Mouse (Mus musculus): Measurements from ENCODE around the gene Polg2. TPM values are rescaled to one million over a fixed set of nuclear protein-coding genes. Genes with fewer than 3 reads are reported as not detected.

Gene Polg2
- polyA plus RNA-seq, 1 experiment from 2014 or later, result 12.9 TPM

DNA sequence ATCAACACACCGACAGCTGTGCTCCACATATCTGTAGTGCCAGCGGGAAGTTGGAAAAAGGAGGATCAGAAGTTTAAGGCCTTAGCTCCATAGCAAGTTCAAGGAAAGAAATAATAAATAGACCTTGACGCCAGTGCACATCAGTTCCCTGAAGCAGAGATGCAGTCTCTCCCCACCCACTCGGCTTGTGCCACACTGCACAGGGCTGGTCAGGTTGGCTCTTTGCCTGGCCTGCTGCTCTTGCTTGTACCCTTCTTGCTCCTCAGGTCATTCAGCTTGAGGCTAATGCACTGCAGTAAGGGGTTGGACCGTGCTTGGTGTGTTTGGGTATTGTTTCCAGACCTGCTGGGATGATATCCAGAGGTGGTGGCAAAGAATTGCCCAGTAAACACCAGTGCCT is 18.8 kb downstream of the Polg2 start:
- 92% methylated on average over 5 of the region's 5 CpGs for WGBS
- H3K9me3 ChIP-seq (ENCODE audit: control insufficient read depth), result no peaks in the 10 kb centered on the region
- H3K36me3 ChIP-seq (ENCODE audit: control insufficient read depth, insufficient read depth), result no peaks in the 10 kb centered on the region
- no peak overlapping the region for H3K4me3 ChIP-seq (ENCODE audit: low read depth, low read length)
- no peak for ATAC-seq
- H3K4me1 ChIP-seq (replicated peaks; ENCODE audit: control insufficient read depth, insufficient read depth, low read length), result peaks cover 8% of the 10 kb centered on the region; the same call in 1 of the 2 replicates
- TF ChIP-seq CTCF (IDR thresholded peaks at IDR 0.05; ENCODE audit: low read depth), result no peak
- no peak overlapping the region for H3K4me2 ChIP-seq (replicated peaks; ENCODE audit: low read depth)
- H3K27me3 ChIP-seq (replicated peaks; ENCODE audit: control insufficient read depth, insufficient read depth, low read length), result no peaks in the 10 kb centered on the region
- no peak overlapping the region for H3K27ac ChIP-seq (ENCODE audit: low read depth, low read length)
- no peak overlapping the region for H3K9ac ChIP-seq (ENCODE audit: low read depth, low read length)

DNA sequence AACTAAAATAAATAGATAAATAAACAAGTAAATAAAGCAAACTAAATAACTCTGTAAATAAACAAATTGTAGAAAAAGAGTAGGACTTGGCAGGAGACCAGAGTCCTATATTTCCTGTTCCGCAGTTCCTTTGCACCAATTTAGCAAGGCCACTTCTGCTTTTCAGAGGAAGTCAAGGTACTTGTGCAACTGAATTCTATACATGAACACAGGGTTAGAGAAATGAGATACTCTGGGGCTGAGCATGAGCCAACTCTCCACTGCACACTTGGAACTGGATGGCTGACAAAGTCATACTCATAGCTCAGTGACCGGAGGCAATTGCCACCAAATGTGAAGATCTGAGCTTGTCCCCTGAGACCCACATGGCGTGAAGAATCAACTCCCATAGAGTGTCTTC is 20.3 kb downstream of the Polg2 start:
- Histone ChIP-seq H3K9ac (ENCODE audit: low read depth, low read length) (no peak overlapping the region), H3K9me3 (ENCODE audit: control insufficient read depth) (no peaks in the 10 kb centered on the region), H3K4me1 (replicated peaks; ENCODE audit: control insufficient read depth, insufficient read depth, low read length) (peaks cover 8% of the 10 kb centered on the region; the same call in 1 of the 2 replicates), H3K27me3 (replicated peaks; ENCODE audit: control insufficient read depth, insufficient read depth, low read length) (no peaks in the 10 kb centered on the region), H3K27ac (ENCODE audit: low read depth, low read length) (no peak overlapping the region), H3K4me2 (replicated peaks; ENCODE audit: low read depth) (no peak overlapping the region), H3K4me3 (ENCODE audit: low read depth, low read length) (no peak overlapping the region), H3K36me3 (ENCODE audit: control insufficient read depth, insufficient read depth) (no peaks in the 10 kb centered on the region)
- TF ChIP-seq CTCF (IDR thresholded peaks at IDR 0.05; ENCODE audit: low read depth), result no peak
- 80% methylated on average over 3 of the region's 3 CpGs for WGBS
- no peak for ATAC-seq

DNA sequence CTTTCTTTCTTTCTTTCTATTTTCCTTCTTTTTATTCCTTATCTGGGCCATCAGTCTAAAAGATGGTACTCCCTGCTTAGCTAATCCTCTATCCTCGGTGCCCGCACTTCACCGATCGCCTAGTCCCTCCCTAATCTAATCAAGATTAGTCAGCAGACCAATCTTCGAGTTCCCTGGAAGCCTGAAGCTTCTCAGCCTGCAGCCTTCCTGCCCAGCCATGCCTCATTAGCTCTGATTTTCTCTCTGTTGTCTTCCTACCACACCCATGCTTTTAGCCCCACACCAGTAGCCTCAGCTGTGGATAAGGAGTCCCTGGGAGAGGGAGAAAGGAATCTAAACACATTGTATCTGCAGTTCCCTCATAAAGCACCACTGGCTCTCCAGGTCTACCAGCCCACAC is 23.8 kb downstream of the Polg2 start:
- H3K4me2 ChIP-seq (replicated peaks; ENCODE audit: low read depth), result no peak overlapping the region
- no peaks in the 10 kb centered on the region for H3K9me3 ChIP-seq (ENCODE audit: control insufficient read depth)
- H3K4me3 ChIP-seq (ENCODE audit: low read depth, low read length), result no peak overlapping the region
- no peak for TF ChIP-seq CTCF (IDR thresholded peaks at IDR 0.05; ENCODE audit: low read depth)
- no peak overlapping the region for H3K27ac ChIP-seq (ENCODE audit: low read depth, low read length)
- H3K9ac ChIP-seq (ENCODE audit: low read depth, low read length), result no peak overlapping the region
- no peaks in the 10 kb centered on the region for H3K4me1 ChIP-seq (replicated peaks; ENCODE audit: control insufficient read depth, insufficient read depth, low read length)
- no peak for ATAC-seq
- no peaks in the 10 kb centered on the region for H3K36me3 ChIP-seq (ENCODE audit: control insufficient read depth, insufficient read depth)
- WGBS, result 48% methylated on average over 5 of the region's 5 CpGs
- H3K27me3 ChIP-seq (replicated peaks; ENCODE audit: control insufficient read depth, insufficient read depth, low read length), result no peaks in the 10 kb centered on the region

DNA sequence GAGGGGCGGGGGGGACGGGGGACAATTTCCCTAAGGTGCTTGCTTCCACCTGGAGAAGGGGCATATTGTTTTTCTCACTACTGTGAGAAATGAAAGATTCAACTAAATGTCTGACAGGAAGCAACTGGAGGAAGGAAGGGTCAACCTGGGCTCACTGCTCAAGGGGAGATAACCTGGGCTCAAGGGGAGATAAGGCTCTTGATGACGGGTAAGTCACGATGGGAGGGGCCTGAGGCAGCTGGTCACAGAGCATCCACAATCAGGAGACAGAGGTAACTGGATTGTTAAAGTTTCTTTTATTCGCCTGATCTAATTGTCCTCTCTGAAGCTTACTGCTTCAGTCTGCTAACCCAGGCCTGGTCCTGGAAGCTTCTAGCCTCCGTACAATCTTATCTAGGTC is 26.0 kb downstream of the Polg2 start:
- Histone ChIP-seq H3K9ac (ENCODE audit: low read depth, low read length) (no peak overlapping the region), H3K9me3 (ENCODE audit: control insufficient read depth) (no peaks in the 10 kb centered on the region), H3K27me3 (replicated peaks; ENCODE audit: control insufficient read depth, insufficient read depth, low read length) (no peaks in the 10 kb centered on the region), H3K4me3 (ENCODE audit: low read depth, low read length) (no peak overlapping the region), H3K4me1 (replicated peaks; ENCODE audit: control insufficient read depth, insufficient read depth, low read length) (no peaks in the 10 kb centered on the region), H3K27ac (ENCODE audit: low read depth, low read length) (no peak overlapping the region), H3K36me3 (ENCODE audit: control insufficient read depth, insufficient read depth) (no peaks in the 10 kb centered on the region), H3K4me2 (replicated peaks; ENCODE audit: low read depth) (no peak overlapping the region)
- no peak for TF ChIP-seq CTCF (IDR thresholded peaks at IDR 0.05; ENCODE audit: low read depth)
- ATAC-seq, result no peak
- 55% methylated on average over 6 of the region's 6 CpGs for WGBS

DNA sequence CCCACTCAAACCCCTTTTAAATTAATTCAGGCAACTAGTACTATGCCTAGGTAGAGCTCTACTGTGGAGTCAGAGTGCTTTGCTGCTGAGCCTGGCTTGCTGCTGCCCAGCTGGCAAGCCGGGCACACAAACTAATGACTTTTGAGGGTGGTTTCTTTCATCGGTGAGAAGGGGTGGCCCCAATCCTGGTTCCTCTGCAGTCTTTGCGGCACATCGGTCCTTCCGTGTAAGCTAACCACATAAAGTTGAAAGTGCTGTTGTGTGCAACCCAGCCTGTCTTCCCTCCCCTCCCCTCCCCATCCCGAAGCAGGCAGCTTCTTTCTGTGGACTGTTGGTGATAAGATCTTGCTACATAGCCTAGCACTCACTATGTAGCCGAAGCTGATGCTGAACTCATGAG is 27.2 kb downstream of the Polg2 start:
- WGBS, result 72% methylated on average over 7 of the region's 7 CpGs
- Histone ChIP-seq H3K27me3 (replicated peaks; ENCODE audit: control insufficient read depth, insufficient read depth, low read length) (no peaks in the 10 kb centered on the region), H3K4me3 (ENCODE audit: low read depth, low read length) (no peak overlapping the region), H3K36me3 (ENCODE audit: control insufficient read depth, insufficient read depth) (no peaks in the 10 kb centered on the region), H3K27ac (ENCODE audit: low read depth, low read length) (no peak overlapping the region), H3K9me3 (ENCODE audit: control insufficient read depth) (no peaks in the 10 kb centered on the region), H3K4me1 (replicated peaks; ENCODE audit: control insufficient read depth, insufficient read depth, low read length) (no peaks in the 10 kb centered on the region), H3K4me2 (replicated peaks; ENCODE audit: low read depth) (no peak overlapping the region), H3K9ac (ENCODE audit: low read depth, low read length) (no peak overlapping the region)
- no peak for ATAC-seq
- no peak for TF ChIP-seq CTCF (IDR thresholded peaks at IDR 0.05; ENCODE audit: low read depth)

DNA sequence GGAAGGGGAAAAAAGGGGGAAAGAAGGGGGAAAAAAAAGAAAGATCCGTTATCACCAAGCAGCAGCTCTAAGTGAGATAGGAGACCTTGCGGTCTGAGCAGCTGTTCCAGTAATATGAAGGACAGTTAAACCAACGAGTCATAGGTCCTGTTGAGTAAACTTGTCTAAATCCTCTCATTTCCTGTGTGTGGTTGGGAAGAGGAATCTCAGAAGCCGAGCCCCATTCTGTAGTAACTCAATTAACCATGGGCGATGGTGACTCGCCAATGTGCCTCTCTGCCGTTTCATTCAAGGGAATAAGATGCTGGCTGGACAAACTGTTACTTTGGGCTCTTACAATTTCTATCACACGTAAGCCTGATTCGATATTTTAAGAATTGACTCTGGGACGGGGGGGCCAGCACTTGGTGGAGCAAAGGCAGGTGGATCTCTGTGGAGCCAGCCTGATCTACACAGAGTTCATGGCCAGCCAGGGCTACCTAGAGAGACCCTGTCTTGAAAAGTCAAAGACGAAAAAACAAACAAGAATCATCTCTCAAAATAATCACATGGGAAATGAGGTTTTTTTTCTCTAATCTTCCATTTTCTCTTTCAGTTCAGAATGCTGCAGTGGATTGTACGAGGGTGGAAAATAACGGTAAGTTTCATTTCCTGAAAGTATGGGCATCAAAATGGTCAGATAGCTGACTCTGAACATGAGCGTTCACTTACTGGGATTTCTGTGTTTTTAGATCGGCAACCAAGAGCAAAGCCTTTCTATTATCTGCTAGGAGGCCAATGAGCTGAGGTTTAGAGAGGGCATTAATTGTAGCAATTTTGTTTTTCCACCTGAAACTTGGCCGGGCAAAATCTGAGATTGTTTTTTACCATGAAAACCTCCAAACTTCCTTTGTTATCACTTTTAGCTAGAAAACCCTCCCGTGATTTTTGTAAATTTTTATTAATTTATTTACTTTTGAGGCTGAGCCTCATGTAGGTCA is 28.0 kb downstream of the Polg2 start, which contains the start of gene Milr1:
Gene Milr1 (plus strand): TSS at position 188 of the 980 bp plus-strand sequence.
- no peaks in the 10 kb centered on the region for H3K9me3 ChIP-seq (ENCODE audit: control insufficient read depth)
- no peaks in the 10 kb centered on the region for H3K36me3 ChIP-seq (ENCODE audit: control insufficient read depth, insufficient read depth)
- H3K9ac ChIP-seq (ENCODE audit: low read depth, low read length), result no peak within 1 kb of the TSS
- H3K4me2 ChIP-seq (replicated peaks; ENCODE audit: low read depth), result no peak within 1 kb of the TSS
- no peak for TF ChIP-seq CTCF (IDR thresholded peaks at IDR 0.05; ENCODE audit: low read depth)
- no peaks in the 10 kb centered on the region for H3K27me3 ChIP-seq (replicated peaks; ENCODE audit: control insufficient read depth, insufficient read depth, low read length)
- 78% methylated on average over 17 of the region's 17 CpGs for WGBS
- H3K4me3 ChIP-seq (ENCODE audit: low read depth, low read length), result no peak within 1 kb of the TSS
- no peak within 1 kb of the TSS for H3K27ac ChIP-seq (ENCODE audit: low read depth, low read length)
- H3K4me1 ChIP-seq (replicated peaks; ENCODE audit: control insufficient read depth, insufficient read depth, low read length), result no peaks in the 10 kb centered on the region
- ATAC-seq, result no peak
